Mouse (Mus musculus) liver, embryonic 13.5 days (tissue): Measurements from ENCODE around the gene P2ry10. TPM values are rescaled to one million over a fixed set of nuclear protein-coding genes. Genes with fewer than 3 reads are reported as not detected.

Source experiments
- ATAC-seq: fragments of 200-750 bp; cut with Nextera tagmentation; 2 replicates; pipeline ENCODE4 v1.8.0; 2017; ENCODE audit warnings: low read depth, mild to moderate bottlenecking, moderate number of reproducible peaks, moderate library complexity
- DNase-seq: peaks from one replicate; pipeline ENCODE4 v3.0.0; 2022
- H3K27ac ChIP-seq: fragments of 300-500 bp; sonication (generic); 2 replicates; pipeline ENCODE4 v1.5.1; 2015; ENCODE audit warnings: moderate library complexity, mild to moderate bottlenecking, inconsistent platforms
- H3K27me3 ChIP-seq: fragments of 300-500 bp; sonication (generic); 2 replicates; pipeline ENCODE4 v1.6.1; 2015; ENCODE audit warnings: mild to moderate bottlenecking, inconsistent platforms
- H3K36me3 ChIP-seq: fragments of 300-500 bp; sonication (generic); 2 replicates; pipeline ENCODE4 v1.6.1; 2015; ENCODE audit warnings: mild to moderate bottlenecking, inconsistent platforms
- H3K4me1 ChIP-seq: fragments of 300-500 bp; sonication (generic); replicated peaks from 2 replicates; pipeline ENCODE4 v1.6.1; 2015; ENCODE audit warnings: inconsistent platforms
- H3K4me2 ChIP-seq: fragments of 300-500 bp; sonication (generic); 2 replicates; pipeline ENCODE4 v1.6.1; 2015; ENCODE audit warnings: inconsistent platforms, mild to moderate bottlenecking, moderate library complexity
- H3K4me3 ChIP-seq: fragments of 300-500 bp; sonication (generic); replicated peaks from 2 replicates; pipeline ENCODE4 v1.5.1; 2015; ENCODE audit warnings: mild to moderate bottlenecking, inconsistent platforms
- H3K9ac ChIP-seq: fragments of 300-500 bp; sonication (generic); 2 replicates; pipeline ENCODE4 v1.6.1; 2015; ENCODE audit warnings: mild to moderate bottlenecking, inconsistent platforms
- H3K9me3 ChIP-seq: fragments of 300-500 bp; sonication (generic); replicated peaks from 2 replicates; pipeline ENCODE4 v1.6.1; 2016; ENCODE audit warnings: inconsistent platforms
- WGBS: fragments of 180-500 bp; shearing (Covaris S2); methylation state at CpG from one replicate; pipeline ENCODE4 v1.1.7; 2015; ENCODE audit not compliant: insufficient replicate concordance; 5-methylcytosine and 5-hydroxymethylcytosine counted together
- polyA plus RNA-seq: library from polyadenylated mRNA; unstranded; fragments of >200 nt; fragmentation: Nextera tagmentation; extraction: Ambion mirVana; gene quantifications from 2 replicates; pipeline ENCODE4 v1.2.1, GENCODE M21; 2015

P2ry10 gene
- polyA plus RNA-seq, 1 experiment from 2014 or later = 0.05 TPM

- ATAC-seq (no peak), DNase-seq (no peak)
- H3K36me3 ChIP-seq = no peaks in the 10 kb centered on the region
- WGBS = 27% methylated on average over 2 of the region's 2 CpGs
- no peaks in the 10 kb centered on the region for H3K9me3 ChIP-seq
- no peak overlapping the region for H3K4me2 ChIP-seq
- no peak overlapping the region for H3K9ac ChIP-seq
- no peaks in the 10 kb centered on the region for H3K27me3 ChIP-seq
- H3K4me3 ChIP-seq = no peak overlapping the region
- peaks cover 4% of the 10 kb centered on the region for H3K4me1 ChIP-seq
- no peak overlapping the region for H3K27ac ChIP-seq
These were observed 55.6 kb downstream of the P2ry10 start for GRCm38 (mm10) chrX:107143930-107144329.

GRCm38 (mm10) chrX:107148681-107149080 lies 60.4 kb downstream of the P2ry10 start, which contains the start of gene P2ry10b:
Gene P2ry10b (plus strand): TSS chrX:107148927.
- no peaks in the 10 kb centered on the region for H3K27me3 ChIP-seq
- no peak for DNase-seq
- no peak within 1 kb of the TSS for H3K4me2 ChIP-seq
- 65% methylated on average over 3 of the region's 3 CpGs for WGBS
- no peak within 1 kb of the TSS for H3K4me3 ChIP-seq
- no peak for ATAC-seq
- peaks cover 13% of the 10 kb centered on the region for H3K4me1 ChIP-seq
- H3K9ac ChIP-seq = no peak within 1 kb of the TSS
- no peak within 1 kb of the TSS for H3K27ac ChIP-seq
- no peaks in the 10 kb centered on the region for H3K9me3 ChIP-seq
- H3K36me3 ChIP-seq = no peaks in the 10 kb centered on the region

- Histone ChIP-seq H3K4me2 (no peak overlapping the region), H3K27me3 (no peaks in the 10 kb centered on the region), H3K9ac (no peak overlapping the region), H3K9me3 (no peaks in the 10 kb centered on the region), H3K36me3 (no peaks in the 10 kb centered on the region), H3K4me1 (peaks cover 13% of the 10 kb centered on the region), H3K27ac (no peak overlapping the region), H3K4me3 (no peak overlapping the region)
- ATAC-seq (no peak), DNase-seq (no peak)
- 18% methylated on average over 4 of the region's 4 CpGs for WGBS
These were observed 61.2 kb downstream of the P2ry10 start for GRCm38 (mm10) chrX:107149391-107149993.

GRCm38 (mm10) chrX:107150027-107150426 lies 61.7 kb downstream of the P2ry10 start:
- Histone ChIP-seq H3K4me2 (no peak overlapping the region), H3K36me3 (no peaks in the 10 kb centered on the region), H3K27ac (no peak overlapping the region), H3K9ac (no peak overlapping the region), H3K27me3 (no peaks in the 10 kb centered on the region), H3K4me3 (no peak overlapping the region), H3K4me1 (peaks cover 13% of the 10 kb centered on the region), H3K9me3 (no peaks in the 10 kb centered on the region)
- ATAC-seq = no peak
- DNase-seq = no peak
- WGBS = 30% methylated on average over 5 of the region's 5 CpGs

GRCm38 (mm10) chrX:107150752-107151515 lies 62.6 kb downstream of the P2ry10 start:
- no peaks in the 10 kb centered on the region for H3K9me3 ChIP-seq
- ATAC-seq (peak; percentile 99), DNase-seq (peak; percentile 41)
- peaks cover 13% of the 10 kb centered on the region for H3K4me1 ChIP-seq
- peak overlapping the region; percentile 50 for H3K4me2 ChIP-seq
- no peaks in the 10 kb centered on the region for H3K27me3 ChIP-seq
- peak overlapping the region; percentile 19; the same call in 1 of the 2 replicates for H3K4me3 ChIP-seq
- 25% methylated on average over 4 of the region's 4 CpGs for WGBS
- peak overlapping the region; percentile 61 for H3K27ac ChIP-seq
- no peak overlapping the region for H3K9ac ChIP-seq
- H3K36me3 ChIP-seq = no peaks in the 10 kb centered on the region

Other genes starting within 250 kb of the P2ry10 start
- gene Rtl3, start 247.8 kb upstream of the P2ry10 start, polyA plus RNA-seq = 2.5 and 2.6 TPM in 2 replicates
- 3.5 and 4.3 TPM in 2 replicates for gene Lpar4, start 167.9 kb upstream of the P2ry10 start, polyA plus RNA-seq
- gene P2ry10b, start 60.4 kb downstream of the P2ry10 start, polyA plus RNA-seq = 0.97 and 1.00 TPM in 2 replicates
- gene Gpr174, start 167.4 kb downstream of the P2ry10 start, polyA plus RNA-seq = 0.09 and 0.22 TPM in 2 replicates